Mouse (Mus musculus): ENCODE measurements around the gene Mag.

- TF ChIP-seq POLR2A (IDR thresholded peaks at IDR 0.05; ENCODE audit: low read depth, low read length) (no peak; the same call in 1 of the 2 replicates), CTCF (IDR thresholded peaks at IDR 0.05; ENCODE audit: extremely low read depth, insufficient read length, insufficient replicate concordance, low read depth, low read length) (no peak)
Measured at GRCm38 (mm10) chr7:30956756-30957366, 42.2 kb upstream of the Mag start, which contains the start of gene Usf2.

Measured in small intestine, adult 2 months (tissue).